Mouse (Mus musculus) heart, adult 9 months (tissue): ENCODE measurements around the gene Wdr90.

Experiments used
- DNase-seq, 2 experiments: peaks; one replicate each; pipeline ENCODE4 v3.0.0; 2022; ENCODE audit warnings: low spot score in 2 of 2

Gene Wdr90

DNA sequence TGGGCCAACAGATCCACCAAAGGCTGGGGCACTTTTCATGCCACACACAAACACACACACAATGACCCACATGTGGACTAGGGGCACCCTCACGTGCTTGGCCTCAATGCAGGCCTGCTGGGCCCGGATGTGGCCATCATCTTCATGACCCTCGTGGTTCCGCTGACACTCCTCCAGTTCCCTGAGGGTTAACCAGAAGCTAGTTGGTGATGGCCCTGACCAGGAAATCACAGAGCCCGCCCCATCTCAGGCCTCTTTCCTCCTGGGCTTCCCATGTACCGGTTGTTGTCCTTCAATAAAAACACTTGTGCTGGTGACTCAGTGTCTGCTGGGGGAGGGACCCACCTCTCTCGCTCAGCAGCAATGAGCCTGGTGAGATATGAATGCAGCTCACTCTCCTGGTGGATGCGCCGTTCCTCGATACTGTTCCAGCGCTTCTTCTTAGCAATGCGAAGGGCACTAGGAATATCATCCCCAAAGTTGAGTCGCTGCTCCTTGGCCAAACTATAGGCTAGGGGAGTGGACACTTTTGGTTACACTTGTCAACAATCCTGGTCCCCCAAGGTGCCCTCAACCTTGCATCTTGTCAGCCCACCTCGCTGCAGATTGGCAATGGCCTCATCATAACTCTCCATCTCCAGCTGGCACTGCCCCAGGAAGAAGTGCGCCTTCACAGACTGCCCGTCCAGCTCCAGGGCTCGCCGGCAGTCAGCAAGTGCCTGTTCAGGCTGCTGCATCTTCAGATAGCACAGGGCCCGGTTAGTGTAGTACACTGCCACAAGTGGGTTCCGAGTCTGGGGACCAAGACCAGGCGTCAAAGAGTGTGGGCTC lies 29.6 kb downstream of the Wdr90 start:
- DNase-seq: peak in 1 of 2 experiments; percentile 35

- DNase-seq: no peak
Measured at GRCm38 (mm10) chr17:25830806-25831431, 30.4 kb downstream of the Wdr90 start.

DNA sequence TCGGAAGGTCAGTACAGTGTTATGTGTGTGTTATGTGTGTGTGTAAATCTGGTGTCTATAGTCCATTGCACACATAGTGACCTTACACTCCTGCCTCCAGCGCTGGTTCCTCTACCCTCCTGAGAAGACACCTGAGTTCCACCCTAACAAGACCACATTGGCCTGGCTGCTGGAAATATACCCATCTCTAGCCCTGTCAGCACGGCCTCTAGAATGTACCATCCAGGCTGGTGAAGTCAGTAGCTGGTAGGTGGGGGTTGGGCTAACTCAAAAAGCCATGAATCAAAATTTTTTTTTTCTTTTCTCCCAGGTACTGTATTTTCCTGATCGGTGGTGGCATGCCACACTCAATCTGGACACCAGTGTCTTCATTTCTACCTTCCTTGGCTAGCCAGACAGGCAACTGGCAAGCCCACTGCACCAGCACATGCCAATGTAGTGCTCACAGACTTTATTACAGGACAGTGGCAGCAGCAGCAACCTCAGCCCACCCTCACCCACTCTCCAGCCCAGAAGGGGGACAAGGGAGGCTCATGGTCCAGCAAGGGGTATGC lies 31.0 kb downstream of the Wdr90 start:
- DNase-seq: no peak

GRCm38 (mm10) chr17:25829558-25830017 lies 31.7 kb downstream of the Wdr90 start:
- DNase-seq: no peak

GRCm38 (mm10) chr17:25828712-25829557 lies 32.4 kb downstream of the Wdr90 start, which contains the start of gene Jmjd8:
Gene Jmjd8 (plus strand): TSS chr17:25828867.
- peak; percentile 79 to 80 for DNase-seq

DNA sequence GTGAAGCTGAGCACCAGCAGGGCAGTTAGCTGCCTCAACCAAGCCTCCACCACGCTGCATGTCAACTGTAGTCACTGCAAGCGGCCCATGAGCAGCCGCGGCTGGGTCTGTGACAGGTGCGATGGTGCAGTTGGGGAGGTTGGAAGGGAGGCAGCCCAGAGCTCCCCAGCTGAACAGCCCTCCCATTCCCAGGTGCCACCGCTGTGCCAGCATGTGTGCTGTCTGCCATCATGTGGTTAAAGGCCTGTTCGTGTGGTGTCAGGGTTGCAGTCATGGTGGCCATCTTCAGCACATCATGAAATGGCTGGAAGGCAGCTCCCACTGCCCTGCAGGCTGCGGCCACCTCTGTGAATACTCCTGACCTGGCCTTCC lies 33.1 kb downstream of the Wdr90 start:
- no peak for DNase-seq

- no peak for DNase-seq
Measured at GRCm38 (mm10) chr17:25827546-25828222, 33.6 kb downstream of the Wdr90 start.

GRCm38 (mm10) chr17:25827011-25827410 lies 34.3 kb downstream of the Wdr90 start:
- DNase-seq: no peak

- no peak for DNase-seq
Measured at GRCm38 (mm10) chr17:25825984-25826570, 35.2 kb downstream of the Wdr90 start.

GRCm38 (mm10) chr17:25825311-25825710 lies 36.0 kb downstream of the Wdr90 start:
- no peak for DNase-seq

DNA sequence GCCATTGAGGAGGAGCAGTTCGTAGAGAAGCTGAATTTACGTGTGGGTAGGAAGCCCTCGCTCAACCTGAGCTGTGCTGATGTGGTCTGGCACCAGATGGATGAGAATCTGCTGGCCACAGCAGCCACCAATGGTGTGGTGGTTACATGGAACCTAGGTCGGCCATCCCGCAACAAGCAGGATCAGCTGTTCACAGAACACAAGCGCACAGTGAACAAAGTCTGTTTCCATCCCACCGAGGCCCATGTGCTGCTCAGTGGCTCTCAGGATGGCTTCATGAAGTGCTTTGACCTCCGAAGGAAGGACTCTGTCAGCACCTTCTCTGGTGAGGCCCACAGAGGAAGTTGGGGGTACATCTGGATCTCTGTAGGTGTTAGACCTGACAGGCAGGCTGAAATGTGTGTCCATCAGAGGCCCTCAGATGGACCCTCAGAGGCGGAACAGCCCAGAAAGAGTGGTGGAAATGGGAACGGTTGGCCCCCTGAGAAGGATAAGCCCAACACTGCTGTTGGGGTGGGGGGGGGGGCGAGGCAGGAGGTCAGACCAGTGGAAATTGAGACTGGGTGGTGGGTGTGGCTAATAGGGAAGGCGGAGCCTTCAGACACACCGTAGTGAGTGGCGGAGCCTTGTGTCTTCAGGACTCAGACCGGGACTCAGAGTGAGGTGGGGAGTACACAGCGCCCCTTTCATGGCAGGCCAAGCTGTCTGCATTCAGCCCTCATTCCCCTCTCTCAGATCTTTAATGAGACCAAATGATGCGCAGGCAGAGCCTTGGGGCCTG lies 36.7 kb downstream of the Wdr90 start:
- no peak for DNase-seq

DNA sequence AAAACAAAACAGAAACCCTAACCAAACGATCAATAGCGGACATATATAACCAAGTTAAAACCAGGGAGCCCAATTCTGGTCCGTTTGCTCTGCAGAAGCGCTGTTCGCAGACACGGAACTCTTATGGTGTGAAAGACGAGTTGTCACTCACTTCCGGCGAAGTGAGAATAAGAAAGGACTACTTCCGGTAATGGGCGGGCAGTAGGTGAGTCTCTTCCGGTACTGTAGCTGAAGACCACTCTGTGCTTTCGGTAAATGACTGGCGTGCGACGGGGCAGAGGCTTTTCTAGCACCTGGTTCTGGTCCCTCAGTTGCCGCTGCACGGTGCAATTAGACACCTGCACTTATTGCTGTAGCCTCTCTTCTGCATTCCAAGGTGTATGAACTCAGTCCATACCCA lies 37.8 kb downstream of the Wdr90 start, which contains the start of gene Wdr24:
Wdr24 (plus strand) TSS at position 176 of the 400 bp plus-strand sequence.
- peak; percentile 58 to 78 for DNase-seq

- no peak for DNase-seq
Measured at GRCm38 (mm10) chr17:25818851-25819780, 42.2 kb downstream of the Wdr90 start.

DNA sequence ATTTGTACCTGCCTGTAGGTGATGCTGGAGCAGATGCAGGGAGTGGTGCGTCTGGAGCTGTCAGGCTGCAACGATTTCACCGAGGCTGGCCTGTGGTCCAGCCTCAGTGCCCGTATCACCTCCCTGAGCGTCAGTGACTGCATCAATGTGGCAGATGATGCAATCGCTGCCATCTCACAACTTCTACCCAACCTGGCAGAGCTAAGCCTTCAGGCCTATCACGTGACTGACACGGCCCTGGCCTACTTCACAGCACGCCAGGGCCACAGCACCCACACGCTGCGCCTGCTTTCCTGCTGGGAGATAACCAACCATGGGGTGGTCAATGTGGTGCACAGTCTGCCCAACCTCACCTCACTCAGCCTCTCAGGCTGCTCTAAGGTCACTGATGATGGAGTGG lies 43.6 kb downstream of the Wdr90 start:
- no peak for DNase-seq

DNA sequence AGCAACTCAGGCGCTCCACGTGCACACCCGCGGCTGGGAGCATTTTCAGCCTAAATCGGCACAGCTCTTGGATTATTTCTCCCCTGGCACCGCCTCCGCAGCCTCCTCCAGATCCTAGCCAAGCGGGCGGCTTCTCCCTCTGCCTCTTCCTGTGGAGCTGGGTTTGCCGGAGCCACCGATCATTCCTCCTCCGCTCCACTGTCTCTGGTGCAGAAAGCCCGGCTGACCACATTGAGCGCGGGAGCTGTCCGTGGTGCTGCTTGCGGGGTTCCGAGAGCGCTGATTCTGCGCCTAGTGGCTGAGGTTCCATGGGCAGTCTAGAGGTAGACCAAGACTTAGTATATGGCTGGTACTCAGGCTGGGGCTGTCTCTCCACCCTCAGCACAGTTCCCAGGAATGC lies 47.8 kb downstream of the Wdr90 start:
- DNase-seq: peak in 1 of 2 experiments; percentile 51

- DNase-seq: no peak
Measured at GRCm38 (mm10) chr17:25810890-25811289, 50.4 kb downstream of the Wdr90 start.

- no peak for DNase-seq
Measured at GRCm38 (mm10) chr17:25809606-25810340, 51.5 kb downstream of the Wdr90 start.
